Mouse (Mus musculus) CD8-positive naive resting alpha-beta T cell, adult 2 months (primary cell): ENCODE data around the gene Slc25a12.

ENCODE experiments used
- DNase-seq, 2 experiments: peaks; one replicate each; pipeline ENCODE4 v3.0.0; 2022; ENCODE audit warnings: low read depth in 2 of 2, low spot score in 2 of 2

Slc25a12 gene

GRCm38 (mm10) chr2:71350904-71351726 lies 16.4 kb downstream of the Slc25a12 start:
- no peak for DNase-seq

GRCm38 (mm10) chr2:71350181-71350580 lies 17.4 kb downstream of the Slc25a12 start:
- no peak for DNase-seq

- no peak for DNase-seq
Measured at GRCm38 (mm10) chr2:71349511-71349910, 18.0 kb downstream of the Slc25a12 start.

DNA sequence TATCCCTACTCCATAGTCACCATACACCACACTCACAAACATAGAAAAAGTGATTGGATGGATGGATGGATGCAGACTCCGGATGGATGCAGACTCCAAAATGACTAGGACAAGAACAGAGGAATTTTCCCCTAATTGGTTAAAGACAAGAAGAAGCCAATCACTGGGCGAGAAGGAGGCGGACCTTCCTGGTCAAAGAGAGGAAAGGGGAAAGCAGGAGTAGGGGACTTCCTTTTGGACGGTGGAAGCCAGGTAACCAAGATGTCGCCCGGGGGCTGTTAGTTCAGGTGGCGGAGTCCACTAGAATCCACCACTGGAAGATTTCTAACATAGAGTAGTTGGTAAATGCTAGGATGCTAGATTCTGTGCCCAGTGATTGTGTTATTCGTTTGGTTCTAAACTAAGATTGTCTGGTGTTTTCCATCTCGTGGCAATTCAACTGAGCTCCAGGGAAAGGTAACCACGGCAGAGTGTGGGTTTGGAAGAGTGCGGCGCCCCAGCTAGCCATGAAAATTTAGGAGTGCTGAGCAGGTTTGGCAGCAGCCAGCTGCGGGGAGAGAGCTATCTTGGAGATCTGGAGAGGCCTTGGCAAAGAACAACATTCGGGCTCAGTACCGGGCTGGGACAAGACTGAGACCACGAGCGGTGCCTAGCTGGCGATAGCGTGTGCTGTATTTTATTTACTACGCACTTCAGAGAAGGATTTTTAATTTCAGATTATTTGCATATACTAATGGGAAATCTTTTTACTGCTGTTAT lies 19.6 kb downstream of the Slc25a12 start:
- DNase-seq, result no peak

- DNase-seq, result no peak
Measured at GRCm38 (mm10) chr2:71347160-71347559, 20.4 kb downstream of the Slc25a12 start.

DNA sequence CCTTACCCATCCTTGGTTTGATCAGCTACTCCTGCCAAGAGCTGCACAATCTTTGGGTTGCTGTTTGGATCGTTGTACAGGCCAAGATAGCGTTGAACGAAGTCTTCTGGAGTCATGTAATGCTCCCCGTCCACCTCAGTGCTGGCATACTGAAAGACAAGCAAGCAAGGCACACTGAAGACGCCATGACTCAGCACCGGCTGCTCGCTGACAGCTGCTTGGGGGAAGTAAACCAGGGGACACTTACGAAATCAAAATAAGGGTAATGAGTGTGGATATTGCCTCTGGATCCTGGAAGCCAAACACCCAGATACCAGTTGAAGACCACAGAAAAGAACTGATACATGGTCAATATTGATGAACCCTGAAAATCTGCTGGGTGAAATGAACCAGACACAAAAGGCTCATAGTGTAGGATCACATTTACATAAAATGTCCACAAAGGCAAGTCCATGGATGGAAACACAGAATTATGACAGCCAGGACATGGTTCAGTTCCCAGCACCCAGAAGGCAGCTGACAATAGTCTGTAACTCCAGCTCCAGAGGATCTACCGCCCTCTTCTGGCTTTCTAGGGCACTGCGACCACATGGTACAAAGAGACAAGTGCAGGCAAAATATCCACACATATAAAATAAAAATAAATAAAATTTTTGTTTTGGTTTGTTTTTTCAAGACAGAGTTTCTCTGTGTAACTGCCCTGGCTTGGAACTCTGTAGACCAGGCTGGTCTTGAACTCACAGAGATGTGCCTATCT lies 23.5 kb downstream of the Slc25a12 start:
- peak in 1 of 2 experiments; percentile 9 for DNase-seq

GRCm38 (mm10) chr2:71340126-71340525 lies 27.4 kb downstream of the Slc25a12 start:
- DNase-seq, result no peak

DNA sequence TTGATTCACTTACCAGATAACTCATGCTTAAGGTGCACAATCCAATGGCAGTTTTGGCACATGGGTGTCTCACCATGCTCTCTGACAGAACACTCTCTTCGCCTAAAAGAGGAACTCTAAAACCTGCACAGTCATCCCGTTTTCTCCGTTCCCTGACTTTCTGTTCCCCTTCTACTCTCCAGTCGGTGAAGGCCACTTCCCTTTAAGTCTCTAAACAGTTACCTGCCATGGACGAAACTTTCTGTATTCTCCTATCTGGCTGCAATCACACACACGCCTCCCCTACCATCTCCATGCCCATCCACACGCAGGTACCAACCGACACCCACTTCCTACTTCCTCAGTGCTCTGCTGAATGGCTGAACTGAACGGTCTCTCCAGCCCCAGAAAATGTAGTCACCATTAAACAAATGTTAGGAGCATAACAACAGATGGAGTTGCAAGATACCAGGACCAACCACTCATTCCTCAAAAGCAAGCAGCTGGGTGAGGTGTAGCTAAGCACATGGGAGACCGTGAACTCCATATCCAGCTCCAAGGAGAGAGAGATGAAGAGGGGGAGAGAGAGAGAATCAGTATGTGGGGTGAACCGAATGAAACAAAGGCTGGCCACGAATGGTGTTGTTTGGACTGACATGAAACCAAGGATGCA lies 29.3 kb downstream of the Slc25a12 start:
- DNase-seq, result no peak

GRCm38 (mm10) chr2:71336631-71337030 lies 30.9 kb downstream of the Slc25a12 start:
- DNase-seq, result no peak

DNA sequence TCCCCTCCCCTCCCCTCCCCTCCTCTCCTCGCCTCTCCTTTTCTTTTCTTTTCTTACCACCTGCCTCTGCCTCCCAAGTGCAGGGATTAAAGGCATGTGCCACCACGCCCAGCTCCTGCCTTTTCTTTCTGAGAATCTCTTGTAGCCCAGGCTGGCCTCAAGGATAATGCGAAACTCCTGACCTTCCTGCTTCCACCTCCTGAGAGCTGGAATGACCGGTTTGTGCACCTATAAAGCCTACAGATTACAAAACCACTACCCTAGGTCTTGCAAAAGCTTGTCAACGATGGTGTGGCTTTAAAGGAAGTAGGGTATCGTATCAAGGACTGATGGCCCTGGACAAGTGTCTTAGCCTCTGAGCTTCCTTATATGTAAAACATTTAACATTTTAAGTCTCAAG lies 31.3 kb downstream of the Slc25a12 start:
- no peak for DNase-seq

- DNase-seq, result no peak
Measured at GRCm38 (mm10) chr2:71333986-71334822, 33.3 kb downstream of the Slc25a12 start.

- no peak for DNase-seq
Measured at GRCm38 (mm10) chr2:71329761-71330160, 37.8 kb downstream of the Slc25a12 start.

- no peak for DNase-seq
Measured at GRCm38 (mm10) chr2:71328391-71329160, 39.0 kb downstream of the Slc25a12 start.

DNA sequence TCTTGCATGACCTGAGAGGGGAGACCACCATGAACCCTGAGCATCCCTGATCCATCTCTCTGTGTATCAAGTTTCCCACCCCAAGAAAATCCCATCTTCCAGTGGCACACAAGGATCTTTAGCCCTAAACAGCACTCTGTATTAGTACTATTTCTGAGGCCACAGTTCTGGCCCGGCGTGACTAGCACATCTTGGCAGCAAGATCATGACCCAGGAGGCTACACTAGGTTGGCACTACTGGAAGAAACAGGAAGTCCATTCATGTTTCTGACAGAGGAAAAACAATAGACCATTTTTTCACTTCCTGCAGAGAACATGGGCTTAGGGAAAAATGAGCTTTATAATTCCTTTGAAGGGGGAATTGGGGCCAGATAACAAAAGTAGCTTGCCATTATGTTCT lies 39.8 kb downstream of the Slc25a12 start:
- DNase-seq, result no peak

DNA sequence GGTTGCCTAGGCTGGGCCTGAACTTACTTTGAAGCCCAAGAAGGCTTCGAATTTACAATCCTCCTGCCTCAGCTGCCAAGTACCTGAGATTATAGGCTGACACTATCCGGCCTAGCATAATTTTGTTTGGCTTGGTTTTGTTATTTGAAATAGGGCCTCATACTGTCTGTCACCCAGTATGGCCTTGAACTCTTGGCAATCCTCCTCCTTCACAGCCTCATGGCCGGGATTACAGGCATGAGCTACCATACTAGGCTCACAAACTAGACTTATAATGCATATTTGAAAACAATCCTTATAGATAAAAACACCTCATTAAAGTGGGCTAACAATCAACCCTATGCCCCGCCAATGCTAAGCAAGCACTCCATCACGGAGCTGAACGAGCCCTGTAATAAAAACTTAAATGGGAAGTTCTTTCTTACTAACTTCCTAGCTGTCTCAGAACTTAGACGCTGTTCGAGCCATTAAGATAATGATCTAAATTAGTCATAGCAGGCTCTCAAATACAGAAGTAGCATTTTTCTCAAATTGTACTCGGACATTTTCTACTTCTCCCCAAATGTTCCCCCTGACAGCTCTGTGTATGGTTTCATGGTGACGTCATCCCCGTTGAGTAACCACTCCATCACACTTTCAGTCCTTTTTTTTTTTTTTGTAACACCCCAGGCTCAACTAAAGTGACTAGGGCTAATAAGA lies 40.6 kb downstream of the Slc25a12 start:
- DNase-seq, result no peak

DNA sequence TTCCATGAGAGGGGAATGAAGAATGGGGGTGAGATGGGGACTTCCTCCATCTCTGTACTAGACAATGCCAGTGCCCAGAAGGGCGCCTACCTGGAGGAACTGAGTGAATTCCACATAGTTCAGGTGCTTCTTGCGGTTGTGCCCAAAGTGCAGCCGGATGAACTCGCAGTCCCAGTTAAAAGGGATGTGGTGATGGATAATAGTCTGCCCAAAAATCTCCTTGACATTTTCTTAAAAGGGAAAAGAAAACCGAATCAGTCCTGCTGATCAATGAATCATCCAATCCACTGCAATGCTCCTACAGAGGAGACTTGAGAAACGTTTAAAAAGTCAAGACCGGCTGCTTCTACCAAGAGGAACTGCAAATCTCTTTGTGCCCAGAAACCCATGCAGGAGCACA lies 43.7 kb downstream of the Slc25a12 start:
- DNase-seq, result no peak

DNA sequence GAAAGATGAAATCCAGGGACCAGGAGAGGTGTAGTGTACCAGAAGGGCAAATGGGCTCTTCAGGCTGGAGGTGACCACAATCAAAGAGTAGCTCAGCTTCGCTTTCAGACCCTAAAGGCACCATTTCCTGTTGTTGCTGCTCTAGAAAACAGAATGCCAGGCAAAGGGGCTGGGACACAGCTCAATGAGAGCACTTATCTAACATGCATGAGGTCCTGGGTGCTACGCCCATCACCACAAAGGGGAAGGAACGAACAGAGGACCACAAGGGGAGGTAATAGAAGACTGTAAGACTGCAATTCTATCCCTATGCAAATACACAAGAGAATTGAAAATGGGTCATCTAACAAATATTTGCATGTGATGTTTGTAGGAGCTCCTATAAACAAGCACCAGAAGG lies 46.1 kb downstream of the Slc25a12 start:
- no peak for DNase-seq

GRCm38 (mm10) chr2:71316116-71316789 lies 51.3 kb downstream of the Slc25a12 start:
- DNase-seq, result no peak
